Mouse (Mus musculus) liver, embryonic 15.5 days (tissue): Measurements from ENCODE around the gene Sumo3. TPM values are rescaled to one million over a fixed set of nuclear protein-coding genes. Genes with fewer than 3 reads are reported as not detected.

Experiments
- ATAC-seq: fragments of 200-750 bp; cut with Nextera tagmentation; 2 replicates; pipeline ENCODE4 v1.8.0; 2017; ENCODE audit warnings: moderate number of reproducible peaks, mild to moderate bottlenecking, moderate library complexity; ENCODE audit not compliant: insufficient read depth
- H3K27ac ChIP-seq: fragments of 300-500 bp; sonication (generic); replicated peaks from 2 replicates; pipeline ENCODE4 v1.5.1; 2015; ENCODE audit warnings: mild to moderate bottlenecking, inconsistent platforms
- H3K27me3 ChIP-seq: fragments of 300-500 bp; sonication (generic); 2 replicates; pipeline ENCODE4 v1.6.1; 2015; ENCODE audit warnings: mild to moderate bottlenecking, inconsistent platforms
- H3K36me3 ChIP-seq: fragments of 300-500 bp; sonication (generic); replicated peaks from 2 replicates; pipeline ENCODE4 v1.6.1; 2015; ENCODE audit warnings: moderate library complexity, mild to moderate bottlenecking, inconsistent platforms
- H3K4me1 ChIP-seq: fragments of 300-500 bp; sonication (generic); replicated peaks from 2 replicates; pipeline ENCODE4 v1.6.1; 2015; ENCODE audit warnings: inconsistent platforms
- H3K4me2 ChIP-seq: fragments of 300-500 bp; sonication (generic); 2 replicates; pipeline ENCODE4 v1.6.1; 2015; ENCODE audit warnings: moderate library complexity, mild to moderate bottlenecking, inconsistent platforms
- H3K4me3 ChIP-seq: fragments of 300-500 bp; sonication (generic); replicated peaks from 2 replicates; pipeline ENCODE4 v1.5.1; 2015; ENCODE audit warnings: mild to moderate bottlenecking, inconsistent platforms
- H3K9ac ChIP-seq: fragments of 300-500 bp; sonication (generic); 2 replicates; pipeline ENCODE4 v1.6.1; 2015; ENCODE audit warnings: moderate library complexity, mild to moderate bottlenecking, inconsistent platforms
- H3K9me3 ChIP-seq: fragments of 300-500 bp; sonication (generic); replicated peaks from 2 replicates; pipeline ENCODE4 v1.6.1; 2016; ENCODE audit warnings: inconsistent platforms
- WGBS: fragments of 180-500 bp; shearing (Covaris S2); methylation state at CpG from one replicate; pipeline ENCODE4 v1.1.7; 2015; ENCODE audit warnings: mixed read lengths; ENCODE audit not compliant: insufficient replicate concordance; 5-methylcytosine and 5-hydroxymethylcytosine counted together
- polyA plus RNA-seq: library from polyadenylated mRNA; unstranded; fragments of >200 nt; fragmentation: Nextera tagmentation; extraction: Ambion mirVana; gene quantifications from 2 replicates; pipeline ENCODE4 v1.2.1, GENCODE M21; 2015

Gene Sumo3
- polyA plus RNA-seq = 91.2 and 93.4 TPM in 2 replicates

DNA sequence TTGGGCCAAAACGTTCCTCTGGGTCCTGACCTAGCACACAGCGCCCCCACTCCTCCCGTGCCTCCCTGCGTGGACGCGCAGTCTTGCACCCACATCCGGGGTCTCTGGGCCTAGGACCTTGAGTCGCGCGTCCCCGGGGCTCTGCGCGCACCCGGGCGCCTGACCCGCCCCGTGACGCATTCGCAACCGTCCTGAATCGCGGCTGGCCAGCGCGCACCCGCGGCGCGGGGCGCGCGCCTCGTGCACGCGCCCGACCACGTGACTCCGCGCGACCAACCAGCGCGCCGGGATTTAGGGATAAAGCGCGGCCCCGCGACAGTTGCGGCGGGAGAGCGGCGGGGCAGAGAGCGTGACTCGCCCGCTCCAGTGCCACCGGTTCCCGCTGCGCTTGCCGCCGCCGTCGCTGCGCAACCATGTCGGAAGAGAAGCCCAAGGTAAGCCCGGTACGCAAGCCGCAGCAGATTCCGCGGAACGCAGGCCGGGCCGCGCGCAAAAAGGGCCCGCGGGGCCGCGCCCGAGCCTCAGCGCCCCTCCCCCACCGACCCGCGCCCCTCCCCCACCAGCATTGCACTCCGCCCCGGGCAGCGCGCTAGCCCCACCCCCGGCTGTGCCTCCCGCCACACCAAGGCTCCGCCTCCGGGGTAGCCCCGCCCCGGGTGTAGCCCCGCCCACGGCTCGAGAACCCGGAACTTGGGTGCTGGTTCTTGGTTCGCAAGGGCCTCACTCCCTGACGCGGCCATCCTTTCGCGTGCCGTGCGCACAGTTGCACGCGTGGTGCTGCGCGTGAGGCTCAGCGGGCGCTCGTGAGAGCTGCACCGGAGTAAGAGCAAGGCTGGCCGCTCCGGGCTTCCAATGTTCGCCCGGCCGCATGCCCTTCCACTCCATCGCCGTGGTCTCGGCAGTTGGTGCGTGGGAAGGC is at the start of gene Sumo3, which contains the start of gene Gm49325:
Sumo3 (plus strand) TSS at position 190 of the 919 bp plus-strand sequence.
Gm49325 (plus strand) TSS at position 290 of the 919 bp plus-strand sequence.
- no peaks in the 10 kb centered on the region for H3K27me3 ChIP-seq
- peak; percentile 83 for ATAC-seq
- no peaks in the 10 kb centered on the region for H3K9me3 ChIP-seq
- H3K4me3 ChIP-seq = peak within 1 kb of the TSS; percentile 71
- peak within 1 kb of the TSS; percentile 94 for H3K27ac ChIP-seq
- peak within 1 kb of the TSS; percentile 97 for H3K4me2 ChIP-seq
- WGBS = 1% methylated on average over 108 of the region's 119 CpGs
- H3K4me1 ChIP-seq = peaks cover 51% of the 10 kb centered on the region
- peaks cover 29% of the 10 kb centered on the region for H3K36me3 ChIP-seq
- H3K9ac ChIP-seq = peak within 1 kb of the TSS; percentile 77

DNA sequence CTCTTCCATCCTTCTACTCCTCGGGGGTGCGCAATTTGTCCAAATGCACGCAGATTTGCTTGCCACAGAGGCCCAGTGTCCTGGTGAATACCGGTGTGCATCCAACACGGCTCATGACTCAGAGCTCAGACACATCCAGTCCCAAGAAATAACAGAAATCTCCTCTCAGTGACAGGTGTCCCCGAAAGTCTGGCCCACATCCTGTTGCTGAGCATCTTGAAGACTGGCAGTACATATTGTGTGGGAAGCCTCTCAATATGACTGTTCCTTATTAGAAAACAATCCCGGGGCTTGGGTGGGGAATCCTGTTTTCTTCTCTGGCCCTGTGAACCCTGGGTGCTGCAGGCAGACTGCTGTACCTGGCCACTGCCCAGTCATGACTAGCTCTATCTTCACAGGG is 49.3 kb upstream of the Sumo3 start:
- H3K36me3 ChIP-seq = no peaks in the 10 kb centered on the region
- no peak overlapping the region for H3K9ac ChIP-seq
- WGBS = 79% methylated on average over 7 of the region's 7 CpGs
- H3K4me3 ChIP-seq = no peak overlapping the region
- H3K27ac ChIP-seq = no peak overlapping the region
- H3K4me2 ChIP-seq = no peak overlapping the region
- no peak for ATAC-seq
- no peaks in the 10 kb centered on the region for H3K9me3 ChIP-seq
- H3K4me1 ChIP-seq = peaks cover 14% of the 10 kb centered on the region
- H3K27me3 ChIP-seq = no peaks in the 10 kb centered on the region

DNA sequence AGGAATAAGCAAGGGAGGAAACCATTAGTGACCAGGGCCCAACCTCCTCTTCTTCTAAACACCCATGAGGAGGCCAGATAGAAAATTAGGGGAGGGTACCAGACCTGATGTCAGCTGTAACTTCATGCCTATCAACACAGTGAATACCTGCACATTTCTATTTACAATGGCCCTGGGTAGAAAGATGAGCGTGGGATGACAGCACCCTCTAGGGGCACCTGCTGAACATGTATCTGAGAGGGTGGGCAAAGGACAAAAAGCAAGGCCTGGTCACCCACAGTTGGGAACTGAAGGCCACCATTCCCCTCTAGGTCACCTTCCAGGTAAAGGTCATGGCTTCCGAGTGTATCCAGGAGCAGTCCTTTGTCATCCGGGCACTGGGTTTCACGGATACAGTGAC is 48.3 kb upstream of the Sumo3 start:
- Histone ChIP-seq H3K4me3 (no peak overlapping the region), H3K36me3 (no peaks in the 10 kb centered on the region), H3K27ac (no peak overlapping the region), H3K4me2 (no peak overlapping the region), H3K9ac (no peak overlapping the region), H3K9me3 (no peaks in the 10 kb centered on the region), H3K4me1 (peaks cover 16% of the 10 kb centered on the region), H3K27me3 (no peaks in the 10 kb centered on the region)
- no peak for ATAC-seq
- WGBS = 77% methylated on average over 4 of the region's 4 CpGs

DNA sequence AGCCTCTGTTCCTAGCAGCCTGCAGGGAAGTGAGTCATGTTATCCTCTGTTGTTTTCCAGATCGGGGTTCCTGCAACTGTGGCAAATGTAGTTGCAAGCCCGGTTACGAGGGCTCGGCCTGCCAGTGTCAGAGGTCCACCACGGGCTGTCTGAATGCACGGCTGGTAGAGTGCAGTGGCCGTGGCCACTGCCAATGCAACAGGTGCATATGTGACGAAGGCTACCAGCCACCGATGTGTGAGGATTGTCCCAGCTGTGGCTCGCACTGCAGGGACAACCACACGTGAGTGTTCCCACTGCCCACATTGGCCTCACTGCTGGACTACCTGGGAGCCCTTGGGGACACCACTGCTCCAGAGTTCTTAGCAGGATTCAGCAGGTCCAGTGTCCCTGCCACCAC is 45.8 kb upstream of the Sumo3 start:
- no peak overlapping the region for H3K27ac ChIP-seq
- H3K9me3 ChIP-seq = no peaks in the 10 kb centered on the region
- no peak overlapping the region for H3K9ac ChIP-seq
- 67% methylated on average over 11 of the region's 11 CpGs for WGBS
- H3K4me3 ChIP-seq = no peak overlapping the region
- no peaks in the 10 kb centered on the region for H3K36me3 ChIP-seq
- no peak for ATAC-seq
- H3K4me2 ChIP-seq = no peak overlapping the region
- no peaks in the 10 kb centered on the region for H3K27me3 ChIP-seq
- peaks cover 23% of the 10 kb centered on the region for H3K4me1 ChIP-seq

DNA sequence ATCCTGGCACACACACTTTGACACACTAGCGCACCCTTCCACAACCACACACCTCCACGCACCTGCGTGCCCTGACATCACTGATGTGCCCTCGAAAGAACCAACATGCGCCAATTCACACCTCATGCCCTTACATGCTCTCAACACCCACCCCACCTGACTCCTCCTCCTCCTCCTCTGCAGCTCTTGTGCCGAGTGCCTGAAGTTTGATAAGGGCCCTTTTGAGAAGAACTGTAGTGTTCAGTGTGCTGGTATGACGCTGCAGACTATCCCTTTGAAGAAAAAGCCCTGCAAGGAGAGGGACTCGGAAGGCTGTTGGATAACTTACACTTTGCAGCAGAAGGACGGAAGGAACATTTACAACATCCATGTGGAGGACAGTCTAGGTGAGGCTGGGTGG is 45.1 kb upstream of the Sumo3 start:
- H3K27ac ChIP-seq = no peak overlapping the region
- H3K27me3 ChIP-seq = no peaks in the 10 kb centered on the region
- no peak for ATAC-seq
- no peaks in the 10 kb centered on the region for H3K9me3 ChIP-seq
- no peak overlapping the region for H3K4me2 ChIP-seq
- no peaks in the 10 kb centered on the region for H3K36me3 ChIP-seq
- WGBS = 69% methylated on average over 9 of the region's 9 CpGs
- no peak overlapping the region for H3K9ac ChIP-seq
- H3K4me1 ChIP-seq = peaks cover 25% of the 10 kb centered on the region
- H3K4me3 ChIP-seq = no peak overlapping the region

DNA sequence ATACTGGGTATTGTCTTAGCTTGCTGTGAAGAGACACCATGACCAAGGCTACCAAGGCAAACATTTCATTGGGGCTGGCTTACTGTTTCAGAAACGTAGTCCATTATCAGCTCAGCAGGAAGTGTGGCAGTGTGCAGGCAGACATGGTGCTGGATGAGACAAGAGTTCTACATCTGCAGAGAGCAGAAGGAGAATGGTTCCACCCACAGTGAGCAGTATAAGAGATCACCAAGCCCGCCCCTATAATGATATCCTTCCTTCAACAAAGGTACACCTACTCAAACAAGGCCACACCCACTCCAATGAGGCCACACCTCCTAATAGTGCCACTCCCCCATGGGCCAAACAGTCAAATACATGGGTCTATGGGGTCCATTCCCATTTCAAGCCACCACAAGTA is 44.4 kb upstream of the Sumo3 start:
- peak; percentile 37 for ATAC-seq
- Histone ChIP-seq H3K36me3 (no peaks in the 10 kb centered on the region), H3K27me3 (no peaks in the 10 kb centered on the region), H3K27ac (no peak overlapping the region), H3K4me3 (no peak overlapping the region), H3K9me3 (no peaks in the 10 kb centered on the region), H3K4me2 (no peak overlapping the region), H3K4me1 (peaks cover 25% of the 10 kb centered on the region), H3K9ac (no peak overlapping the region)
- 33% methylated on average over 2 of the region's 2 CpGs for WGBS

DNA sequence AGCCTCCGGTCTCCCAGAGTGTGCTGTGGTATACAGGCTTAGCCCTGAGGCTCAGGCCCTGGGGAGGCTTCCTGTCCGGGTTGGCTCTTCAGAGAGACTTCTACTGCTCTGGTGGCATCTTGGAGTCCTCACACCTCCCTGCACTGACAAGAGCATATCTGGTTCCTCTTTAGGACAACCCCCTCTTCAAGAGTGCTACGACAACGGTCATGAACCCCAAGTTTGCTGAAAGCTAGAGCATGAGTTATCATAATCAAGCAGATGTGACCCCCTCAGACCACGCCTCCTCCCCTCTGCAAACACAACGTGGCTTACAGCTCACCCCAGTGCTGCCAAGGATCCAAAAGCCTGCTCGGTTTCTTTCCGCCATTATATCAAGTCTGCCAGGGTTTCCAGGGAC is 40.9 kb upstream of the Sumo3 start:
- H3K27me3 ChIP-seq = no peaks in the 10 kb centered on the region
- H3K27ac ChIP-seq = no peak overlapping the region
- H3K36me3 ChIP-seq = no peaks in the 10 kb centered on the region
- no peak overlapping the region for H3K4me3 ChIP-seq
- WGBS = 44% methylated on average over 8 of the region's 8 CpGs
- no peaks in the 10 kb centered on the region for H3K9me3 ChIP-seq
- no peak for ATAC-seq
- H3K4me1 ChIP-seq = peaks cover 25% of the 10 kb centered on the region
- H3K4me2 ChIP-seq = no peak overlapping the region
- no peak overlapping the region for H3K9ac ChIP-seq

DNA sequence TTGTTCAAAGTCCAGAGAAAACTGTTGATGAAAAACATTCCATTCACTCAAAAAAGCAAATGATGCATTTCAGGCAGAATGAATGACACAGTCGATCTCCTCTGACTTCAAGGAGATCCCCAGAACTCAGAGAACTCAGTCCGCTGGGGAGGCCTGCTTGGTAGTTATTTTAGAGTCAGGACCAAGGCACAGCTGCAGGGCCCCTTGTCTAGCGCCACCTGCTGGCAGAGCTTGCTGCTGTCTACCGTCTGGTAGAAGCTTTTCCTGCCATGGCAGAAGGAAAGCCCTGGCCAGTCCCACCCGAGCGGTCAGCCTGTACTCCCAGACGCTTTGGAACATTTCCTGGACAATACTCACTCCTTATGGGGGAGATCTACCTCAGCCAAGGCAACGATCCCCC is 39.2 kb upstream of the Sumo3 start:
- Histone ChIP-seq H3K36me3 (no peaks in the 10 kb centered on the region), H3K27me3 (no peaks in the 10 kb centered on the region), H3K9ac (no peak overlapping the region), H3K9me3 (no peaks in the 10 kb centered on the region), H3K4me3 (no peak overlapping the region), H3K27ac (no peak overlapping the region), H3K4me2 (no peak overlapping the region), H3K4me1 (peaks cover 11% of the 10 kb centered on the region)
- WGBS = 24% methylated on average over 8 of the region's 8 CpGs
- ATAC-seq = no peak

DNA sequence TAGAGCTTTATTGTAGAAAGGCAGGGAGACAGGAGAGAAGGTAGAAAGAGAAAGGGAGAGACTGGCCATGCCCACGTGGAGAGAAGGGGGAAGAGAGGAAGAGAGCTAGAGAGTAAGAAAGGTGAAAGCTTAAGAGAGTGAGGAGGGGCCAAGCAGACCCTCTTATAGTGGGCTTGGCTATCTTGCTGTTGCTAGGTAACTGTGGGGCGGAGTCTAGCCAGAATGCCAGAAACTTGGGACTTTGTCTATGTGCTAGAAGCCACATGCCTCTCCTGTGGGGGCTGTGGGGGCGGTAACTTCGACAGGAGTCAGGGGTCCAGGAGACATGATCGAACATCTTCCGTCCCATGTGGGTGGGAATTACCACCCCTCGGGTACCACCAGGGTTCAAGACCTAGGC is 36.4 kb upstream of the Sumo3 start:
- 50% methylated on average over 7 of the region's 7 CpGs for WGBS
- no peaks in the 10 kb centered on the region for H3K27me3 ChIP-seq
- no peak for ATAC-seq
- no peak overlapping the region for H3K27ac ChIP-seq
- H3K4me2 ChIP-seq = no peak overlapping the region
- H3K4me1 ChIP-seq = peaks cover 19% of the 10 kb centered on the region
- no peak overlapping the region for H3K9ac ChIP-seq
- no peaks in the 10 kb centered on the region for H3K36me3 ChIP-seq
- no peaks in the 10 kb centered on the region for H3K9me3 ChIP-seq
- H3K4me3 ChIP-seq = no peak overlapping the region

DNA sequence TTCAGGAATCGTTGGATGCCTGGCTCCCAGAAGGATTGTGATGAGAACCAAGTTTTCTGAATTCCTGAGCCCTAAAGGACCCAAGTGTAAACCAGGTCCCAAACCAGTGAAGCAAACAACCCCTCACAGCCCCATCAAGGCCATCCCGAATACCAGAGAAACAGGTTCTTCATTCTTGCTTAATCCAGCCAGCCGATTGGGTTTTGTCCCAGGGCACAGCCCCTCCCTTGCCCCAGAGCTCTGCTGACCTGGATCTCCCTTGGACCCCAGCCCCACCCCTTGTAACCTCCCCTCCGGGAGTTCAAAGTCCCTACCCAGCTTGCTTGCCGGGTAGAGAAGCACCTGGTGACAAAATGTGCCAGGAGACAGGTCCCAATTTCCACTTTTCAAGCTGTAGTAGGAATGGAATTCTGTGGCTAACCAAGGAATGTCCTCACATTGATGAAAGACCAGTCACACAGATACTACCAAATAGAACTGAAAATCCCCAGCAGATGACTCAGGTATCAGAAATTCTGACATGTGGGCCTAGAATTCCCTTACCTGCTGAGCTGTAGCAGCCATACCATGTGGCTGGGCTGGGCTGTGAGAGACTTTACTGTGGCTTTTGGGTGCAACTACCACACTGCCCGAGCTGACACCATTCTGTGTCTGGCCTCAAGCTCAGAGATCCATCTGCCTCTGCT is 35.8 kb upstream of the Sumo3 start:
- Histone ChIP-seq H3K4me3 (no peak overlapping the region), H3K4me2 (no peak overlapping the region), H3K36me3 (no peaks in the 10 kb centered on the region), H3K27ac (no peak overlapping the region), H3K9ac (no peak overlapping the region), H3K27me3 (no peaks in the 10 kb centered on the region), H3K9me3 (no peaks in the 10 kb centered on the region), H3K4me1 (peaks cover 13% of the 10 kb centered on the region)
- WGBS = 39% methylated on average over 6 of the region's 6 CpGs
- ATAC-seq = peak; percentile 40; the same call in 1 of the 2 replicates

DNA sequence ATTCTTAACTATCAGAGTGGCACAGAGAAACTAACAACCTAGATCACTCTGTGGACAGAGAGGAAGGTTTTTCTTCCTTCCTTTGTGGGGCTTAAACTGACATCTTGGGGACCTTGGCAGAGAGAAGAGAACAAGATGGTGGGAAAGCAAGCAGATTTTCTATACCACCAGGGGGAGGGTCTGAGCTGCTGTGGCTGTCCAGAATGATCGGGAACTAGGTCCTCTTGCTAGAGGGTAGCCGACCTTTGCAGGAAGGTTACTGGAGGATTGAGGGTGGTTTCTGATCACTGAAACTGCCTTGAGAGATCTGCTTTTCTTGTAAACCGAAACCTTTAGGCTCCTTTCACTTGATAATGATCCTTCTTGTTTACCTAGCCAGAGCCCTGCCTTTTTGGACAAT is 33.7 kb upstream of the Sumo3 start:
- peaks cover 11% of the 10 kb centered on the region; the same call in 1 of the 2 replicates for H3K4me1 ChIP-seq
- no peak overlapping the region for H3K4me2 ChIP-seq
- H3K36me3 ChIP-seq = no peaks in the 10 kb centered on the region
- no peak for ATAC-seq
- H3K27me3 ChIP-seq = no peaks in the 10 kb centered on the region
- H3K27ac ChIP-seq = no peak overlapping the region
- H3K9ac ChIP-seq = no peak overlapping the region
- 19% methylated on average over 3 of the region's 3 CpGs for WGBS
- H3K9me3 ChIP-seq = no peaks in the 10 kb centered on the region
- no peak overlapping the region for H3K4me3 ChIP-seq
